Mouse (Mus musculus): ENCODE data around the gene Rtn4.

- no peak for TF ChIP-seq CTCF (IDR thresholded peaks at IDR 0.05)
- no peak for TF ChIP-seq POLR2A (IDR thresholded peaks at IDR 0.05; ENCODE audit: insufficient read depth, low read depth, low read length)
Measured at GRCm38 (mm10) chr11:29766313-29766982, 73.7 kb downstream of the Rtn4 start.

Measured in heart, adult 2 months (tissue).